Mouse (Mus musculus): ENCODE measurements at regions not wholly inside any gene's neighbourhood (a gene's known extent, or its start where the extent isn't known, plus 50 kb on each side); places are given as distances from the start of the nearest gene placed in this dataset.

DNA sequence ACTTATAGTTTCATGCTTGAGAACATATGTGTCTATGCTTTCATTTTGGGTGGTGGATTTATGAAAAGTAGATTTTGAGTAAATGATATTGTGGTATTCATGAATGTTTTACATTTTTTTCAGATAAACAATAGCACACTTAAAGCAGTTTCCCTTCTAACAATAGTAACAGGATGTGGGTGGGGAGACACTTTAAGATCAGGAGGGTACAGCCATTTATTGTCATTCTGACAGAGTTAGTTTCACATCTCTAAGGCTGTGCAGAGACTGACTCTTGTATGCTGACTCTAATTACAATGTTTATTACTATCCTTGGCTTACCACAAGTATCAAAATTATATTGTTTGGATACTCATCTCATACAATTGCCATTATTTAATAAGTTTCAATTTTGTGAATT, 440.5 kb downstream of the Gbe1 start:
- TF ChIP-seq CTCF (IDR thresholded peaks at IDR 0.05; ENCODE audit: low read depth, low read length) = no peak
- no peak for TF ChIP-seq POLR2A (IDR thresholded peaks at IDR 0.05; ENCODE audit: extremely low read depth, insufficient read depth, low read length)

Data from liver, adult 2 months (tissue).